Mouse (Mus musculus) ES-E14 (cell line): ENCODE results near the gene Hmgb1. TPM values are rescaled to one million over a fixed set of nuclear protein-coding genes. Genes with fewer than 3 reads are reported as not detected.

Experiments
- DNase-seq: peaks from one replicate; pipeline ENCODE4 v3.0.0-alpha.2; 2013; ENCODE audit warnings: low read depth, low spot score
- H3K27ac ChIP-seq: 2 replicates; pipeline ENCODE4 v1.5.1; 2012; ENCODE audit warnings: low read depth, mild to moderate bottlenecking, low read length, moderate library complexity, mixed read lengths; ENCODE audit not compliant: poor library complexity, insufficient read depth, severe bottlenecking
- H3K36me3 ChIP-seq: 2 replicates; pipeline ENCODE4 v1.6.1; 2012; ENCODE audit warnings: mild to moderate bottlenecking, low read length, moderate library complexity, mixed read lengths; ENCODE audit not compliant: control insufficient read depth, poor library complexity, insufficient read depth, severe bottlenecking
- H3K4me1 ChIP-seq, 2 experiments: fragments of 150-350 bp in 1 of 2; sonication (generic) in 1 of 2; 2 replicates each; pipeline ENCODE4 v1.6.1; 2012; ENCODE audit warnings: low read length in 2 of 2, mild to moderate bottlenecking in 1 of 2, mixed read lengths in 1 of 2; ENCODE audit not compliant: control insufficient read depth in 2 of 2, insufficient read depth in 2 of 2, poor library complexity in 1 of 2
- H3K4me3 ChIP-seq, 2 experiments: fragments of 150-350 bp in 1 of 2; sonication (generic) in 1 of 2; 2 replicates each; pipeline ENCODE4 v1.5.1; 2012; ENCODE audit warnings: low read length in 2 of 2, low read depth in 1 of 2, mild to moderate bottlenecking in 1 of 2, mixed read lengths in 1 of 2; ENCODE audit not compliant: insufficient read depth in 1 of 2, poor library complexity in 1 of 2, severe bottlenecking in 1 of 2
- H3K9ac ChIP-seq: 2 replicates; pipeline ENCODE4 v1.6.1; 2012; ENCODE audit warnings: low read depth, mild to moderate bottlenecking, low read length, mixed read lengths; ENCODE audit not compliant: poor library complexity, insufficient read depth, severe bottlenecking
- H3K9me3 ChIP-seq: fragments of 150-350 bp; sonication (generic); 2 replicates; pipeline ENCODE4 v1.6.1; 2012; ENCODE audit warnings: low read depth, mild to moderate bottlenecking, low read length; ENCODE audit not compliant: control insufficient read depth, insufficient read depth
- CHD2 ChIP-seq: IDR thresholded peaks from 2 replicates; pipeline ENCODE4 v1.6.1; 2014; ENCODE audit warnings: mild to moderate bottlenecking, low read depth, low read length, inconsistent platforms
- HCFC1 ChIP-seq: IDR thresholded peaks from 2 replicates; pipeline ENCODE4 v1.6.1; 2012; ENCODE audit warnings: low read length, inconsistent platforms, borderline replicate concordance; ENCODE audit not compliant: insufficient read depth
- MAFK ChIP-seq: IDR thresholded peaks from 2 replicates; pipeline ENCODE4 v1.6.1; 2014; ENCODE audit warnings: mild to moderate bottlenecking, low read depth, low read length, inconsistent platforms; ENCODE audit not compliant: insufficient read depth
- ZC3H11A ChIP-seq: IDR thresholded peaks from 2 replicates; pipeline ENCODE4 v1.6.1; 2012; ENCODE audit warnings: low read depth, mild to moderate bottlenecking, inconsistent platforms, low read length, borderline replicate concordance
- ZNF384 ChIP-seq: IDR thresholded peaks from 2 replicates; pipeline ENCODE4 v1.6.1; 2012; ENCODE audit warnings: low read depth, low read length, inconsistent platforms
- in situ Hi-C, 2 experiments: fragments of 600-800 bp; cut with MboI; formaldehyde crosslinking; loops; one replicate each; pipeline ENCODE4 v1.15.1; 2025; ENCODE audit warnings: low sequenced_read_pairs in 2 of 2, inconsistent platforms in 1 of 2; ENCODE audit not compliant: unreplicated experiment in 2 of 2
- total RNA-seq: library from RNA; depleted of rRNA; stranded (reverse); fragments of 300-350 nt; gene quantifications from 2 replicates; pipeline ENCODE4 v1.2.3, GENCODE M21; 2012

Hmgb1 gene
- total RNA-seq, 1 experiment, result 350 TPM

DNA sequence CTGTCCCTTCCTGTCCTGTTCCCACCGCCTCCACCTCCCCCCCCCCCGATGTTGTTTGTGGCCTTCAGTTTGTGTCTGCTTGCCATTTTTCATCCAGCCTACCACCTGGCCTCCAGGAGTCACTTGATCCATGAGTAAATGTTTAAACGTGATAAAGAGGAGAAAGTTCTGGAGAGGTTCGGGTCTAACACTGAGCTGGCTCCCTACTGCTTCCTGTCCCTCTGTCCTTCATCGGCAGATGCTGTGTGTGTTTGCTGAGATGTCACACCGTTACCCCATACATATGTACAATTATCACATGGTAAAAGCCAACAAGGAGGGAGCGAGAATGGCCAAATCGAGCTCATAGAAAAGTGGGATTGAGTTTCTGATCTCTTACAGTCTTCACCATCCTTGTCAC is 107.2 kb downstream of the Hmgb1 start:
- TF ChIP-seq HCFC1, result no peak
- no peak for TF ChIP-seq MAFK
- no peak for TF ChIP-seq CHD2
- no peak for TF ChIP-seq ZNF384
- TF ChIP-seq ZC3H11A, result no peak
- H3K9ac ChIP-seq, result no peak overlapping the region
- in situ Hi-C loops, result no loop called here
- no peak overlapping the region for H3K4me3 ChIP-seq
- H3K9me3 ChIP-seq, result no peaks in the 10 kb centered on the region
- no peaks in the 10 kb centered on the region for H3K36me3 ChIP-seq
- no peak for DNase-seq
- H3K27ac ChIP-seq, result no peak overlapping the region
- H3K4me1 ChIP-seq, result peaks cover 0 to 7% of the 10 kb centered on the region in 2 experiments; a peak in 1 of 4 replicates

DNA sequence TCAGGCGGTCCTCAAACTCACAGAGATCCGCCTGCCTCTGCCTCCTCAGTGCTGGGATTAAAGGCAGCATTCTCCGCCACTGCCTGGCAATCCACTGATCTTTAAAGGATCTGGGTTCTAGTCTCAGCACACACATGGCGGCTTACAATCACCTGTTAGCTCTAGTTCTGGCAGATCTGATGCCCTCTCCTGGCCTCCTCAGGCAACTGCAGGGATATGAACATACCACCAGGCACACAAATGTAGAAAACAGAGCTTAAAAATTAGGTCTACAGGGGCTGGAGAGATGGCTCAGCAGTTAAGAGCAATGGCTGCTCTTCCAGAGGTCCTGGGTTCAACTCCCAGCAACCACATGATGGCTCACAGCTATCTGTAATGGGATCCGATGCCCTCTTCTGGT is 112.7 kb downstream of the Hmgb1 start:
- TF ChIP-seq ZC3H11A (no peak), ZNF384 (no peak), MAFK (no peak), CHD2 (no peak), HCFC1 (no peak)
- DNase-seq, result no peak
- H3K4me1 ChIP-seq, result peaks cover 5% of the 10 kb centered on the region in 2 experiments; a peak in 3 of 4 replicates
- H3K36me3 ChIP-seq, result no peaks in the 10 kb centered on the region
- H3K27ac ChIP-seq, result no peak overlapping the region
- in situ Hi-C loops, result no loop called here
- no peak overlapping the region for H3K9ac ChIP-seq
- no peak overlapping the region for H3K4me3 ChIP-seq
- H3K9me3 ChIP-seq, result no peaks in the 10 kb centered on the region

GRCm38 (mm10) chr5:149068745-149069144 is 115.5 kb downstream of the Hmgb1 start:
- no peaks in the 10 kb centered on the region for H3K36me3 ChIP-seq
- H3K4me3 ChIP-seq, result peak overlapping the region in 1 of 2 experiments; percentile 39; a peak in 2 of 4 replicates
- TF ChIP-seq HCFC1 (no peak), ZC3H11A (no peak), MAFK (no peak), ZNF384 (no peak), CHD2 (no peak)
- in situ Hi-C loops, result no loop called here
- H3K9me3 ChIP-seq, result no peaks in the 10 kb centered on the region
- H3K9ac ChIP-seq, result no peak overlapping the region
- peaks cover 5 to 6% of the 10 kb centered on the region in 2 experiments; a peak in 3 of 4 replicates for H3K4me1 ChIP-seq
- no peak for DNase-seq
- H3K27ac ChIP-seq, result no peak overlapping the region

- Histone ChIP-seq H3K9me3 (no peaks in the 10 kb centered on the region), H3K27ac (no peak overlapping the region), H3K4me1 (peaks cover 5 to 6% of the 10 kb centered on the region in 2 experiments; a peak in 3 of 4 replicates), H3K9ac (no peak overlapping the region), H3K4me3 (peak overlapping the region in 1 of 2 experiments; percentile 39; a peak in 2 of 4 replicates), H3K36me3 (no peaks in the 10 kb centered on the region)
- no peak for DNase-seq
- in situ Hi-C loops, result no loop called here
- TF ChIP-seq CHD2, result no peak
- no peak for TF ChIP-seq ZC3H11A
- TF ChIP-seq HCFC1, result no peak
Observed at GRCm38 (mm10) chr5:149068247-149068740, 116.0 kb downstream of the Hmgb1 start.

DNA sequence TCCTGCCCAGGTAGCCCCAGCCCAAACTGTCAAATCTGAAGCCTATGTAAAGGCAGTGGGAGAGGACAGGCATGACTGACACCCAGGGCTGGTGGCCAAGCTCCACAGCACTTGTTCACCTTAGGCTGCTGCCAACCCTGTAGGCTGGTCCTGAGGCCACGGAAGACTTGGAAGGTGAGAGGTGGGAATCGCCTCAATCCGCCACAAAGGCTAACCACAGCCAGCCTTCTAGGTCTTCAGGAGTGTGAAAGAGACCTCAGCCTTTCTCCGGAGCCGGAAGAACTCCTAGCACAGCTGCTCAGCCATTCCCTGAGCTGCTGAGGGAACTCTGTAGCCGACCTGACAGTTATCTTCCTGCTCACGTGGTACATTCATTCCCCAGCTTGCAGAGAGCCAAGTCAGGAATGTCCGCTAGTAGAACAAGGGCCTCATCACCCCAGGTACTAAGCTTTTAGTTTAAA is 116.8 kb downstream of the Hmgb1 start:
- no peak overlapping the region for H3K9ac ChIP-seq
- in situ Hi-C loops, result no loop called here
- peaks cover 5 to 6% of the 10 kb centered on the region in 2 experiments; a peak in 3 of 4 replicates for H3K4me1 ChIP-seq
- peak overlapping the region in 1 of 2 experiments; percentile 18; a peak in 1 of 4 replicates for H3K4me3 ChIP-seq
- no peaks in the 10 kb centered on the region for H3K36me3 ChIP-seq
- no peak for DNase-seq
- H3K27ac ChIP-seq, result no peak overlapping the region
- TF ChIP-seq ZC3H11A (no peak), HCFC1 (no peak), MAFK (no peak), ZNF384 (no peak), CHD2 (no peak)
- no peaks in the 10 kb centered on the region for H3K9me3 ChIP-seq
